Mouse (Mus musculus): Measurements from ENCODE around the gene Cntn1.

DNA sequence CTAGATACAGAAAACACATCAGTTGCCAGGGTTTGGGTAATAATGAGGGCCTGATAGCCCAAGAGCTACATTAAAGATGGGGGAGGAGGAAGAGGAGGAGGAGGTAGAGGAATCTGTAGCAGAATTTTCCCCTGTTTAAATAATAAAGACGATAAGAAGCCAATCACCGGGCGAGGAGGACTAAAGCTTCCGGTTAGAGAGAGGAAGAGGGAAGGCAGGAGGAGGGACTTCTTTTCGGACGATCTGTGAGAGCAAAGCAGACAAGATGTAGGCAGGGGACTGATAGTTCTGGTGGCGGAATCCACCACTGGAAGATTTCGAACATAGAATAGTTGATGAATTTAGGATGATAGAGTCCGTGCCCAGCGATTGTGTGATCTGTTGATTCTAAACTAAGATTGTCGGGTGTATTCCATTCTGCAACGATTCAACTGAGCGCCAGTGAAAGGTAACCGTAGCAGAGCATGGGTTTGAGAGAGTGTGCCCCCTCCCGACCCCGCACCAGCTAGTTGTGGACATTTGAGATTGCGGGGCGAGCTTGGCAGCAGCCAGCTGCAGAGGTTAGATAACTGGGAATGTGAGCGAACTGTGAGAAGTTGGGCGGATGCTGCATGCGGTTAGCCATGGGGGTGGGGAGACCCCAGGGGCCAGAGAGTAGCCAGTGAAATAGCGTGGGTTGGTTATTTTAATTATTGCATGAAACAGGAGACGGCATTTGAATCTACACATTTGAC lies 293.3 kb downstream of the Cntn1 start:
- TF ChIP-seq ZC3H11A (IDR thresholded peaks at IDR 0.05; ENCODE audit: borderline replicate concordance, low read depth, low read length) (no peak), ZNF384 (IDR thresholded peaks at IDR 0.05; ENCODE audit: low read depth, low read length) (no peak), CHD2 (IDR thresholded peaks at IDR 0.05; ENCODE audit: low read depth, low read length) (no peak), HCFC1 (IDR thresholded peaks at IDR 0.05; ENCODE audit: borderline replicate concordance, insufficient read depth, low read length) (no peak), MAFK (IDR thresholded peaks at IDR 0.05; ENCODE audit: insufficient read depth, low read depth, low read length) (no peak)
